Mouse (Mus musculus): ENCODE results near the gene Tspan1.

Gene Tspan1

GRCm38 (mm10) chr4:116167404-116167803 is at the start of gene Tspan1:
Gene Tspan1, minus strand, starts transcription at chr4:116167601.
- no peak for DNase-seq (ENCODE audit: low read depth in 1 of 2, low spot score in 2 of 2)

GRCm38 (mm10) chr4:116217046-116217445 is 49.6 kb upstream of the Tspan1 start:
- DNase-seq (ENCODE audit: low read depth in 1 of 2, low spot score in 2 of 2), result no peak

- no peak for DNase-seq (ENCODE audit: low read depth in 1 of 2, low spot score in 2 of 2)
Measured at GRCm38 (mm10) chr4:116215895-116216605, 48.6 kb upstream of the Tspan1 start.

GRCm38 (mm10) chr4:116208891-116209290 is 41.5 kb upstream of the Tspan1 start:
- DNase-seq (ENCODE audit: low read depth in 1 of 2, low spot score in 2 of 2), result no peak

GRCm38 (mm10) chr4:116206531-116206930 is 39.1 kb upstream of the Tspan1 start:
- no peak for DNase-seq (ENCODE audit: low read depth in 1 of 2, low spot score in 2 of 2)

- DNase-seq (ENCODE audit: low read depth in 1 of 2, low spot score in 2 of 2), result no peak
Measured at GRCm38 (mm10) chr4:116204422-116204821, 37.0 kb upstream of the Tspan1 start.

GRCm38 (mm10) chr4:116198422-116198821 is 31.0 kb upstream of the Tspan1 start:
- no peak for DNase-seq (ENCODE audit: low read depth in 1 of 2, low spot score in 2 of 2)

GRCm38 (mm10) chr4:116193583-116194383 is 26.4 kb upstream of the Tspan1 start:
- no peak for DNase-seq (ENCODE audit: low read depth in 1 of 2, low spot score in 2 of 2)

GRCm38 (mm10) chr4:116192286-116192835 is 25.0 kb upstream of the Tspan1 start:
- no peak for DNase-seq (ENCODE audit: low read depth in 1 of 2, low spot score in 2 of 2)

GRCm38 (mm10) chr4:116185083-116185482 is 17.7 kb upstream of the Tspan1 start:
- DNase-seq (ENCODE audit: low read depth in 1 of 2, low spot score in 2 of 2), result no peak

GRCm38 (mm10) chr4:116182745-116183144 is 15.3 kb upstream of the Tspan1 start:
- no peak for DNase-seq (ENCODE audit: low read depth in 1 of 2, low spot score in 2 of 2)

- no peak for DNase-seq (ENCODE audit: low read depth in 1 of 2, low spot score in 2 of 2)
Measured at GRCm38 (mm10) chr4:116182079-116182478, 14.7 kb upstream of the Tspan1 start.

GRCm38 (mm10) chr4:116177140-116177539 is 9.7 kb upstream of the Tspan1 start:
- no peak for DNase-seq (ENCODE audit: low read depth in 1 of 2, low spot score in 2 of 2)

- DNase-seq (ENCODE audit: low read depth in 1 of 2, low spot score in 2 of 2), result no peak
Measured at GRCm38 (mm10) chr4:116176543-116176988, 9.2 kb upstream of the Tspan1 start.

- DNase-seq (ENCODE audit: low read depth in 1 of 2, low spot score in 2 of 2), result no peak
Measured at GRCm38 (mm10) chr4:116175711-116176542, 8.5 kb upstream of the Tspan1 start.

GRCm38 (mm10) chr4:116175136-116175535 is 7.7 kb upstream of the Tspan1 start:
- DNase-seq (ENCODE audit: low read depth in 1 of 2, low spot score in 2 of 2), result no peak

GRCm38 (mm10) chr4:116174466-116175116 is 7.2 kb upstream of the Tspan1 start:
- no peak for DNase-seq (ENCODE audit: low read depth in 1 of 2, low spot score in 2 of 2)

- no peak for DNase-seq (ENCODE audit: low read depth in 1 of 2, low spot score in 2 of 2)
Measured at GRCm38 (mm10) chr4:116173752-116174151, 6.4 kb upstream of the Tspan1 start.

- no peak for DNase-seq (ENCODE audit: low read depth in 1 of 2, low spot score in 2 of 2)
Measured at GRCm38 (mm10) chr4:116173072-116173471, 5.7 kb upstream of the Tspan1 start, which contains the start of the genes 1700042G07Rik and Gm49337. Gene 1700042G07Rik, plus strand, starts transcription at chr4:116173372. Gene Gm49337, plus strand, starts transcription at chr4:116173384.

GRCm38 (mm10) chr4:116169353-116169672 is 1.9 kb upstream of the Tspan1 start:
- no peak for DNase-seq (ENCODE audit: low read depth in 1 of 2, low spot score in 2 of 2)
